Mouse (Mus musculus) brain, embryonic 14.5 days (tissue): ENCODE measurements around the gene Kcnip3.

Experiments
- CTCF ChIP-seq: fragments of 200-500 bp; IDR thresholded peaks from 2 replicates; pipeline ENCODE4 v1.5.1; 2012; ENCODE audit warnings: inconsistent platforms, mild to moderate bottlenecking, moderate library complexity, borderline replicate concordance; ENCODE audit not compliant: insufficient read depth, insufficient read length; ENCODE audit errors: extremely low read depth
- POLR2A ChIP-seq: fragments of 200-500 bp; IDR thresholded peaks from 2 replicates; pipeline ENCODE4 v1.6.1; 2012; ENCODE audit warnings: mild to moderate bottlenecking, inconsistent platforms, borderline replicate concordance; ENCODE audit not compliant: poor library complexity, insufficient read depth, insufficient read length, severe bottlenecking; ENCODE audit errors: extremely low read depth

GRCm38 (mm10) chr2:127418266-127418970 is 103.5 kb downstream of the Kcnip3 start:
- no peak for TF ChIP-seq CTCF
- TF ChIP-seq POLR2A: no peak
